In genomic region chr17:5491801-5492745, GRCm38 (mm10) we compare ENCODE assay signal across 8 mouse cellular contexts. TPM values are rescaled to one million over a fixed set of nuclear protein-coding genes. Genes with fewer than 3 reads are reported as not detected.
A peak's percentile ranks its signal among the peaks of the same experiment; 100 is the strongest.
DNase-seq lines count a peak whose midpoint lies in the region; ATAC-seq lines count a peak whose summit lies in the region.

Gene Zdhhc14 (plus strand): TSS chr17:5492557.

- H3K27me3 ChIP-seq in heart, embryonic 11.5 days (ENCODE audit: control insufficient read depth, insufficient read depth, low read length), result peaks cover 15% of the 10 kb centered on the region
- no peaks in the 10 kb centered on the region for H3K27me3 ChIP-seq in kidney, embryonic 16.5 days (ENCODE audit: insufficient read depth, low read length)

- ATAC-seq in CD4-positive, CD25-positive, alpha-beta regulatory T cell, adult 4 months, result peak; percentile 76
- ATAC-seq in erythroid progenitor cell, adult 5-6 weeks (replicated peaks; ENCODE audit: low FRiP score, poor library complexity, severe bottlenecking), result peak; percentile 84
- ATAC-seq in heart, embryonic 11.5 days (replicated peaks; ENCODE audit: insufficient number of reproducible peaks, low FRiP score, low TSS enrichment), result peak; percentile 92
- peak; percentile 93 for ATAC-seq in kidney, embryonic 16.5 days (ENCODE audit: low FRiP score, low TSS enrichment)

- H3K9ac ChIP-seq in heart, embryonic 11.5 days (ENCODE audit: low read depth, low read length), result peak within 1 kb of the TSS; percentile 68
- peak within 1 kb of the TSS; percentile 77 for H3K9ac ChIP-seq in kidney, embryonic 16.5 days (replicated peaks; ENCODE audit: low read length)

- no peaks in the 10 kb centered on the region for H3K36me3 ChIP-seq in heart, embryonic 11.5 days (ENCODE audit: control insufficient read depth, insufficient read depth, low read length)
- H3K36me3 ChIP-seq in kidney, embryonic 16.5 days (ENCODE audit: insufficient read depth, low read length), result no peaks in the 10 kb centered on the region

- H3K4me1 ChIP-seq in brown adipose tissue, adult 24 weeks (ENCODE audit: control insufficient read depth, insufficient read depth, insufficient read length, low read length), result peaks cover 3% of the 10 kb centered on the region; the same call in 1 of the 2 replicates
- H3K4me1 ChIP-seq in heart, embryonic 11.5 days (ENCODE audit: control insufficient read depth, insufficient read depth, low read length), result peaks cover 7% of the 10 kb centered on the region
- peaks cover 3% of the 10 kb centered on the region; the same call in 1 of the 2 replicates for H3K4me1 ChIP-seq in kidney, embryonic 16.5 days (ENCODE audit: insufficient read depth, low read length)

- peak within 1 kb of the TSS; percentile 87 for H3K27ac ChIP-seq in brown adipose tissue, adult 24 weeks (replicated peaks; ENCODE audit: low read depth, low read length)
- peak within 1 kb of the TSS; percentile 70 for H3K27ac ChIP-seq in heart, embryonic 11.5 days (ENCODE audit: low read depth, low read length)
- H3K27ac ChIP-seq in kidney, embryonic 16.5 days (ENCODE audit: low read length), result peak within 1 kb of the TSS; percentile 84

- DNase-seq in liver, result peak; percentile 97
- DNase-seq in monocyte, adult 2 months (ENCODE audit: low read depth in 1 of 2, low spot score in 2 of 2), result peak; percentile 39 to 73
- peak; percentile 87 to 91 for DNase-seq in spleen, postnatal 14 days (ENCODE audit: low spot score in 2 of 2)

- peak within 1 kb of the TSS; percentile 97 for H3K4me2 ChIP-seq in heart, embryonic 11.5 days
- peak within 1 kb of the TSS; percentile 97 for H3K4me2 ChIP-seq in kidney, embryonic 16.5 days (replicated peaks; ENCODE audit: low read depth, low read length)

- no peaks in the 10 kb centered on the region for H3K9me3 ChIP-seq in heart, embryonic 11.5 days (replicated peaks; ENCODE audit: control insufficient read depth, low read length)
- H3K9me3 ChIP-seq in kidney, embryonic 16.5 days (ENCODE audit: low read length), result no peaks in the 10 kb centered on the region

- under 1% methylated on average over 61 of the region's 70 CpGs for WGBS in heart, embryonic 11.5 days (ENCODE audit: insufficient replicate concordance)
- WGBS in kidney, embryonic 16.5 days, result under 1% methylated on average over 60 of the region's 70 CpGs

- H3K4me3 ChIP-seq in brown adipose tissue, adult 24 weeks (ENCODE audit: insufficient read depth, low read depth, low read length), result peak within 1 kb of the TSS; percentile 90
- H3K4me3 ChIP-seq in heart, embryonic 11.5 days (ENCODE audit: low read depth, low read length), result peak within 1 kb of the TSS; percentile 64
- peak within 1 kb of the TSS; percentile 77 for H3K4me3 ChIP-seq in kidney, embryonic 16.5 days (ENCODE audit: low read length)

RNA-seq across cellular contexts. Expression of gene Zdhhc14, which starts in this region (rescaled TPM):
- polyA plus RNA-seq in CD4-positive, CD25-positive, alpha-beta regulatory T cell, adult 4 months (2017; shearing (Covaris generic)), result under 1 TPM in 1 of 2 experiments, not detected in 1; 0.19 TPM
- 2.2 and 3.1 TPM in 2 replicates for polyA plus RNA-seq in brown adipose tissue, adult 24 weeks (2012; ENCODE audit: insufficient read depth, insufficient read length, missing spikeins)
- 57.8 and 82.9 TPM in 2 replicates for total RNA-seq in erythroid progenitor cell, adult 5-6 weeks (2015; ENCODE audit: low replicate concordance)
- total RNA-seq in erythroid progenitor cell, adult 5-6 weeks (2017; ENCODE audit: low replicate concordance), result 46.3 and 48.9 TPM in 2 replicates
- polyA plus RNA-seq in heart, embryonic 11.5 days (2014; fragmentation: Nextera tagmentation; extraction: Ambion mirVana), result 1.6 and 1.8 TPM in 2 replicates
- 1.4 and 2.5 TPM in 2 replicates for polyA plus RNA-seq in kidney, embryonic 16.5 days (2015; fragmentation: Nextera tagmentation; extraction: Ambion mirVana)

Comparison
In these comparisons a context has a peak if more than half of its experiments do, and no peak if none do; other contexts are left out.
1. Peak in every context shown above with its lines: DNase-seq, ATAC-seq, H3K4me3 ChIP-seq and H3K27ac ChIP-seq.
2. Peak in ATAC-seq in CD4-positive, CD25-positive, alpha-beta regulatory T cell, adult 4 months; RNA of the gene not detected or under 1 TPM.